Mouse (Mus musculus): ENCODE data around the gene Zbtb8os. TPM values are rescaled to one million over a fixed set of nuclear protein-coding genes. Genes with fewer than 3 reads are reported as not detected.
"Not testable (repeated sequence)": the region's sequence is repeated elsewhere in the genome, so short reads cannot be mapped to it uniquely, and the experiment has no call there.

Zbtb8os gene
- polyA plus RNA-seq, 1 experiment from 2014 or later = 46.7 TPM

DNA sequence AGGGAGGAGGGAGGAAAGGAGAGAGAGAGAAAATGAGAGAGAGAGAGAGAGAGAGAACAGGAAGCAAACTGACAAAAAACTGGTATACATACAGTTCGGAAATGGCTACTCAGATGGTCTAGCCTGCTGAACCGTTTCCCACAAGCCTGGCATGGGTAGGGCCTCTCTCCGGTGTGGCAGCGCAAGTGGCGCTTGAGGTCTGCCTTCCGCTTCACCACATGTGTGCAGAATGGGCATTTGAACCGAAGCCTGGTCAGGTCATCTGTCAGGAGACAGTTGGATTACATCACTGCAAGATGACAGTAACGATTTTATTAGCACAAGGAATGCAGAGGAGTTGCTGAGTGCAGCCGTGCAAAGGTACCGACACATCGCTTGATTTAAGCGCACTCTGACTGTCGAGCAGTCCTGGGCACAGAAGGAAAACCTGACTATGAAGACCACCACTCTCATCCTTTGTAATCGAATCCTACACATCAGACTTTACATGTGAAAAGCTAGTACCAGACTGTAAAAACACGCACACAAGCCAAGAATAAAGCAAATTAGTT is 22.2 kb downstream of the Zbtb8os start:
- 79% methylated on average over 15 of the region's 15 CpGs for WGBS
- peaks cover 67% of the 10 kb centered on the region for H3K36me3 ChIP-seq

DNA sequence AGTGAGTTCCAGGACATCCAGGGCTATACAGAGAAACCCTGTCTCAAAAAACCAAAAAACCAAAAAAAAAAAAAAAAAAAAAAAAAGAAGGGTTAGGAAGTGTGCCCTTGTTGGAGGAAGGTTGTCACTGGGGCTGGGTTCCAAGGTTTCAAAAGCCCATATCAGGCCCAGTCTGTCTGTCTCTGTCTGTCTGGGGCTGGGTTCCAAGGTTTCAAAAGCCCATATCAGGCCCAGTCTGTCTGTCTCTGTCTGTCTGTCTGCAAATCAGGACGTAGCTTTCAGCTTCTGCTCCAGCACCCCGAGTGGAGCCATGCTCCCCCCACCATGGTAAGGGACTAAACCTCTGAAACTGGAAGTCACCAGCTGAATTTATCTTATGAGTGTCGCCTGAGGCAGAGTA is 26.7 kb downstream of the Zbtb8os start:
- ATAC-seq (ENCODE audit: insufficient number of reproducible peaks, low FRiP score); H3K4me2 ChIP-seq; H3K9me3 ChIP-seq (replicated peaks); H3K27me3 ChIP-seq (replicated peaks); H3K27ac ChIP-seq (ENCODE audit: poor library complexity, severe bottlenecking); H3K9ac ChIP-seq; H3K4me1 ChIP-seq (replicated peaks); H3K4me3 ChIP-seq: not testable (repeated sequence)
- 73% methylated on average over 3 of the region's 3 CpGs for WGBS
- peaks cover 42% of the 10 kb centered on the region for H3K36me3 ChIP-seq

More for the DNA sequence above, 22.2 kb downstream of the Zbtb8os start:
- H3K9ac ChIP-seq = no peak overlapping the region
- no peak overlapping the region for H3K27ac ChIP-seq (ENCODE audit: poor library complexity, severe bottlenecking)
- no peaks in the 10 kb centered on the region for H3K27me3 ChIP-seq (replicated peaks)
- H3K4me2 ChIP-seq = no peak overlapping the region
- no peak for ATAC-seq (ENCODE audit: insufficient number of reproducible peaks, low FRiP score)
- no peak overlapping the region for H3K4me3 ChIP-seq
- H3K9me3 ChIP-seq (replicated peaks) = no peaks in the 10 kb centered on the region
- no peaks in the 10 kb centered on the region for H3K4me1 ChIP-seq (replicated peaks)

DNA sequence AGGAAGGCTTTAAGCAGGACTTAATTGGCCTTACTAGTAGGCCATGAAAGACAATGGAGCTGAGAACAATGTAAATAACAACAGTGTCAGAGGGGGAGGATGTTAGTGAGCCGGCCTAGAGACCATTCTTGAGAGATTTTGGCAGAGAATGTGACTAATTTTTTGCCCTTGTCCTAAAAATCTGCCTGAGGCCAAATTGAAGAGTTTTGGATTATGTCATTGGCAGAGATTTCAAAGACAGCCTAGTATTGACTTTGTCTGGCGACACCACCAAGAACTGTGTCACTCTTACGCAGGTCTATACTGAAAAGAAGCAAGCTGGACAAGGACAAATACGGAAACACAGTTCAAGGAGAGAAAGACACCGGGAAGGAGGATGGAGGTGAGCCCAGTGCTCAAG is 27.3 kb downstream of the Zbtb8os start:
- Histone ChIP-seq H3K27me3 (replicated peaks) (no peaks in the 10 kb centered on the region), H3K4me1 (replicated peaks) (no peaks in the 10 kb centered on the region), H3K9me3 (replicated peaks) (no peaks in the 10 kb centered on the region), H3K27ac (ENCODE audit: poor library complexity, severe bottlenecking) (no peak overlapping the region), H3K4me3 (no peak overlapping the region), H3K4me2 (no peak overlapping the region), H3K9ac (no peak overlapping the region), H3K36me3 (peaks cover 39% of the 10 kb centered on the region)
- WGBS = 82% methylated on average over 5 of the region's 5 CpGs
- no peak for ATAC-seq (ENCODE audit: insufficient number of reproducible peaks, low FRiP score)

- Histone ChIP-seq H3K36me3 (peaks cover 34% of the 10 kb centered on the region), H3K4me2 (no peak overlapping the region), H3K27ac (ENCODE audit: poor library complexity, severe bottlenecking) (no peak overlapping the region), H3K9ac (no peak overlapping the region), H3K27me3 (replicated peaks) (no peaks in the 10 kb centered on the region), H3K4me1 (replicated peaks) (no peaks in the 10 kb centered on the region), H3K4me3 (no peak overlapping the region), H3K9me3 (replicated peaks) (no peaks in the 10 kb centered on the region)
- WGBS = 88% methylated on average over 9 of the region's 9 CpGs
- ATAC-seq (ENCODE audit: insufficient number of reproducible peaks, low FRiP score) = no peak
Observed at GRCm38 (mm10) chr4:129363463-129363862, 28.0 kb downstream of the Zbtb8os start.

DNA sequence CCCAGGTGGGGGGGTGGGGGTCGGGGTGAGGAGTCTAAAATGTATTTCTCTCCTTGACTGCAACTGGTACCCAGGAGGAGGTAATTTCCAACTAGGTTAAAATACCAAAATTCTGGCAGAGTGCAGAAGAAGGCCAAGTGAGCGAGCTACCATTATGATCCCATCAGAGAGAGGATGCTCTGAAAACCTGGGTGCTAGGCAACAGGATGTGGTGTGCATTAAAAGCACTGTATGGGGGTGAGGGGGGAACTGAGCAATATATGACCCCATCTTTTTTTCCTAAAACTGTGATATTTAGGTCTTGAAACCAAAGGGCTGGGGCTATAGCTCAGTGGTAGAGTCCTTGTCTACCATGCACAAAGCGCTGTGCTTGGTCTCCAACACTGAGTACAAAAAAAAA is 28.9 kb downstream of the Zbtb8os start:
- Histone ChIP-seq H3K27ac (ENCODE audit: poor library complexity, severe bottlenecking) (no peak overlapping the region), H3K4me2 (no peak overlapping the region), H3K36me3 (peaks cover 33% of the 10 kb centered on the region), H3K4me1 (replicated peaks) (no peaks in the 10 kb centered on the region), H3K4me3 (no peak overlapping the region), H3K27me3 (replicated peaks) (no peaks in the 10 kb centered on the region), H3K9me3 (replicated peaks) (no peaks in the 10 kb centered on the region), H3K9ac (no peak overlapping the region)
- 88% methylated on average over 3 of the region's 3 CpGs for WGBS
- ATAC-seq (ENCODE audit: insufficient number of reproducible peaks, low FRiP score) = no peak

GRCm38 (mm10) chr4:129365224-129365623 is 29.7 kb downstream of the Zbtb8os start:
- H3K27ac ChIP-seq (ENCODE audit: poor library complexity, severe bottlenecking) = no peak overlapping the region
- no peak for ATAC-seq (ENCODE audit: insufficient number of reproducible peaks, low FRiP score)
- no peak overlapping the region for H3K4me2 ChIP-seq
- no peaks in the 10 kb centered on the region for H3K4me1 ChIP-seq (replicated peaks)
- no peak overlapping the region for H3K9ac ChIP-seq
- WGBS = 86% methylated on average over 5 of the region's 5 CpGs
- no peak overlapping the region for H3K4me3 ChIP-seq
- H3K36me3 ChIP-seq = peaks cover 25% of the 10 kb centered on the region
- no peaks in the 10 kb centered on the region for H3K9me3 ChIP-seq (replicated peaks)
- no peaks in the 10 kb centered on the region for H3K27me3 ChIP-seq (replicated peaks)

- Histone ChIP-seq H3K27ac (ENCODE audit: poor library complexity, severe bottlenecking) (no peak overlapping the region), H3K36me3 (peaks cover 12% of the 10 kb centered on the region; the same call in 1 of the 2 replicates), H3K4me3 (no peak overlapping the region), H3K9me3 (replicated peaks) (no peaks in the 10 kb centered on the region), H3K4me1 (replicated peaks) (no peaks in the 10 kb centered on the region), H3K9ac (no peak overlapping the region), H3K27me3 (replicated peaks) (0 out of 2 replicates have a peak, but pooled peaks cover 5% of the 10 kb centered on the region), H3K4me2 (no peak overlapping the region)
- 86% methylated on average over 3 of the region's 3 CpGs for WGBS
- ATAC-seq (ENCODE audit: insufficient number of reproducible peaks, low FRiP score) = no peak
Observed at GRCm38 (mm10) chr4:129371391-129371790, 35.9 kb downstream of the Zbtb8os start.

DNA sequence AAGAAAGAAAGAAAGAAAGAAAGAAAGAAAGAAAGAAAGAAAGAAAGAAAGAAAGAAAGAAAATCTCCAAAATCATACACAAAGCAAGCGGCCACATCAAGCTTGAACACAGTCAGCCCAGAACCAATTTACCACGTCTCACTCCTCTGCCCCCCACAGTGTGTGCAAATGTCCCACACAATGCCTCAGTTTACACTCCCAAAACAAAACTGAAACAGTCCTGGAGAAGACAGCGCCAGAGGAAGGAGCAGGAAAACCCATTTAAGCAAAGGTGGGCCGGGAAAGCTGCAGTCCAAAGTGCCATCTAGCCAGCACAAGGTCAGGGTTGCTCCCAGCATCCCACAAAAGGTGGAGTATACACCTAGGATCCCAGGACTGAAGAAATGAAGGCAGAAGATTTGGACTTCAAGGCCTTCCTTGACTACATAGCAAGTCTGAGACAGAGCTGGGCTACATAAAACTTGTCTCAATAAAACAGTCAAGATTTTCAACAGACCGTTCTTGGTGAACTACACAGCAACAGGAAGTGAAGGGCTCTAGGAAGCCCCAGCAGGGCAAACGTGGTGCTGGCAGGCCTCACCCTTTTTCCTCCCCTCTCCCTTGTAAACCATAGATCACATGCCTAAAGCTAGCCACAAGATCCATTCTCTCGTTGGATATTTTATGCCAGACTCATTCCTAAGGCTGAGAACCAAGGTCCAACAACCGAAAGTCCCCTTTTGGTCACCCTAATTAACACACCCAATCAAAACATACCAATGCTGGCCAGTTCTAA is 37.9 kb downstream of the Zbtb8os start:
- Histone ChIP-seq H3K9ac (no peak overlapping the region), H3K27ac (ENCODE audit: poor library complexity, severe bottlenecking) (no peak overlapping the region), H3K27me3 (replicated peaks) (0 out of 2 replicates have a peak, but pooled peaks cover 5% of the 10 kb centered on the region), H3K9me3 (replicated peaks) (no peaks in the 10 kb centered on the region), H3K4me1 (replicated peaks) (no peaks in the 10 kb centered on the region), H3K4me3 (no peak overlapping the region), H3K4me2 (no peak overlapping the region), H3K36me3 (0 out of 2 replicates have a peak, but pooled peaks cover 4% of the 10 kb centered on the region)
- no peak for ATAC-seq (ENCODE audit: insufficient number of reproducible peaks, low FRiP score)
- 53% methylated on average over 8 of the region's 8 CpGs for WGBS

GRCm38 (mm10) chr4:129374219-129374755 is 38.8 kb downstream of the Zbtb8os start:
- no peak for ATAC-seq (ENCODE audit: insufficient number of reproducible peaks, low FRiP score)
- H3K9me3 ChIP-seq (replicated peaks) = no peaks in the 10 kb centered on the region
- 0 out of 2 replicates have a peak, but pooled peaks cover 8% of the 10 kb centered on the region for H3K27me3 ChIP-seq (replicated peaks)
- H3K4me2 ChIP-seq = no peak overlapping the region
- 54% methylated on average over 11 of the region's 11 CpGs for WGBS
- no peak overlapping the region for H3K4me3 ChIP-seq
- H3K36me3 ChIP-seq = no peaks in the 10 kb centered on the region
- H3K27ac ChIP-seq (ENCODE audit: poor library complexity, severe bottlenecking) = no peak overlapping the region
- no peaks in the 10 kb centered on the region for H3K4me1 ChIP-seq (replicated peaks)
- H3K9ac ChIP-seq = no peak overlapping the region

GRCm38 (mm10) chr4:129375000-129375399 is 39.5 kb downstream of the Zbtb8os start:
- Histone ChIP-seq H3K4me1 (replicated peaks) (no peaks in the 10 kb centered on the region), H3K36me3 (no peaks in the 10 kb centered on the region), H3K9ac (no peak overlapping the region), H3K27me3 (replicated peaks) (0 out of 2 replicates have a peak, but pooled peaks cover 8% of the 10 kb centered on the region), H3K4me2 (no peak overlapping the region), H3K27ac (ENCODE audit: poor library complexity, severe bottlenecking) (no peak overlapping the region), H3K9me3 (replicated peaks) (no peaks in the 10 kb centered on the region), H3K4me3 (no peak overlapping the region)
- no peak for ATAC-seq (ENCODE audit: insufficient number of reproducible peaks, low FRiP score)
- 41% methylated on average over 6 of the region's 6 CpGs for WGBS

- Histone ChIP-seq H3K9ac (no peak overlapping the region), H3K9me3 (replicated peaks) (no peaks in the 10 kb centered on the region), H3K36me3 (no peaks in the 10 kb centered on the region), H3K4me2 (0 out of 2 replicates have a peak overlapping the region, but pooled peaks have one; percentile 75), H3K27ac (ENCODE audit: poor library complexity, severe bottlenecking) (no peak overlapping the region), H3K4me3 (0 out of 2 replicates have a peak overlapping the region, but pooled peaks have one; percentile 87), H3K4me1 (replicated peaks) (no peaks in the 10 kb centered on the region), H3K27me3 (replicated peaks) (0 out of 2 replicates have a peak, but pooled peaks cover 8% of the 10 kb centered on the region)
- 78% methylated on average over 5 of the region's 5 CpGs for WGBS
- ATAC-seq (ENCODE audit: insufficient number of reproducible peaks, low FRiP score) = no peak
Observed at GRCm38 (mm10) chr4:129375821-129376220, 40.3 kb downstream of the Zbtb8os start.
